17 mouse cellular contexts compared by ENCODE assay signal in the genomic region with DNA sequence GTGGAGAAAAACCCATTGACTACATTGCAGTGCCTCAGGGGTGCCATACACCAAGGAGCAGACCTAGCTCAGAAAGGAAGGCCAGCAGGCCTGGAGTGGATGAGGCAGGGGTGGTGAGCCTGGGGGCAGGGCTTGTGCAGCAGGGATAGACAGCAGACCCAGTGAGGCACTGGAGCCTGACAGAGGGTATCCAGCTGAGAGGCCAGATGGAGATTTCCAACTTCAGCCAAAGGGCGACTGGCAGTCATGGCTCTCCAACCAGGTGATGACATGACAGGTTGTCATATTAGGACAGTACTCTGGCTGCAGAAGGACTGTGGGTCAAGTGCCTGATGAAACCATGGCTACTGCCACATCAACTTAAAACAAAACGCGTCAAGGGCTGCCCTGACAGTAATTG.
DNase-seq lines count a peak whose midpoint lies in the region; ATAC-seq and TF ChIP-seq lines count a peak whose summit lies in the region.
"Had no signal": no experiment of that assay in that cellular context is flagged by ENCODE, and none has a peak within 500 bp of the region (broad histone marks: within the 10 kb centered on the region; RNA-seq: fewer than 3 reads in every experiment).

No protein-coding gene starts in this region.

- 30% methylated on average over 3 of the region's 3 CpGs for WGBS in cerebellum, adult 2 months
- 82% methylated on average over 3 of the region's 3 CpGs for WGBS in midbrain, postnatal 0 days
- 70% methylated on average over 3 of the region's 3 CpGs for WGBS in midbrain, embryonic 10.5 days

- peak; percentile 30 to 52 for DNase-seq in cerebellum, adult 2 months
- DNase-seq in midbrain, postnatal 0 days (ENCODE audit: low spot score) = peak; percentile 30
- DNase-seq in midbrain, embryonic 10.5 days (ENCODE audit: low spot score) = no peak
- peak; percentile 52 to 60 for DNase-seq in cerebellum, postnatal 25 days
- DNase-seq in layer of hippocampus, postnatal 36 days = no peak
- DNase-seq in thymus, postnatal 0 days (ENCODE audit: low spot score) = no peak
- DNase-seq: adrenal gland, postnatal 10 days; gastrocnemius, adult 2 months; gastrocnemius, postnatal 36 days; heart, adult 18-20 months; heart, postnatal 10 days had no signal

- no peak overlapping the region for H3K4me3 ChIP-seq in cerebellum, adult 2 months (replicated peaks; ENCODE audit: insufficient read depth, low read depth, low read length)
- H3K4me3 ChIP-seq in midbrain, postnatal 0 days (ENCODE audit: low read depth, low read length) = no peak overlapping the region
- H3K4me3 ChIP-seq in midbrain, embryonic 10.5 days = no peak overlapping the region
- H3K4me3 ChIP-seq: embryonic facial prominence, embryonic 10.5 days; forebrain, embryonic 13.5 days; gastrocnemius, adult 2 months; heart, embryonic 10.5 days had no signal

- no peak overlapping the region for H3K9ac ChIP-seq in midbrain, postnatal 0 days (replicated peaks; ENCODE audit: low read length, poor library complexity, severe bottlenecking)
- H3K9ac ChIP-seq: forebrain, embryonic 13.5 days; hindbrain, embryonic 14.5 days had no signal

- no peaks in the 10 kb centered on the region for H3K36me3 ChIP-seq in midbrain, postnatal 0 days (ENCODE audit: insufficient read depth, low read length)
- H3K36me3 ChIP-seq in midbrain, embryonic 10.5 days = no peaks in the 10 kb centered on the region
- H3K36me3 ChIP-seq: embryonic facial prominence, embryonic 10.5 days; heart, embryonic 10.5 days had no signal

- TF ChIP-seq CTCF in cerebellum, adult 2 months (IDR thresholded peaks at IDR 0.05; ENCODE audit: borderline replicate concordance, insufficient read depth, low read depth, low read length) = no peak
- no peak for TF ChIP-seq CTCF in midbrain, postnatal 0 days (IDR thresholded peaks at IDR 0.05)

- TF ChIP-seq POLR2A in cerebellum, adult 2 months (IDR thresholded peaks at IDR 0.05; ENCODE audit: borderline replicate concordance, insufficient read depth, low read length) = no peak

- peaks cover 3% of the 10 kb centered on the region; the same call in 1 of the 2 replicates for H3K4me1 ChIP-seq in cerebellum, adult 2 months (ENCODE audit: control insufficient read depth, insufficient read depth, low read length)
- no peaks in the 10 kb centered on the region for H3K4me1 ChIP-seq in midbrain, postnatal 0 days (ENCODE audit: insufficient read depth, low read length)
- H3K4me1 ChIP-seq in midbrain, embryonic 10.5 days = peaks cover 31% of the 10 kb centered on the region
- H3K4me1 ChIP-seq: heart, embryonic 10.5 days had no signal

- no peaks in the 10 kb centered on the region for H3K9me3 ChIP-seq in midbrain, postnatal 0 days (ENCODE audit: low read length)
- no peaks in the 10 kb centered on the region for H3K9me3 ChIP-seq in midbrain, embryonic 10.5 days (replicated peaks)
- H3K9me3 ChIP-seq: embryonic facial prominence, embryonic 10.5 days; forebrain, embryonic 13.5 days; heart, embryonic 10.5 days had no signal

- no peaks in the 10 kb centered on the region for H3K27me3 ChIP-seq in cerebellum, adult 2 months (ENCODE audit: control insufficient read depth, insufficient read depth, low read length)
- no peaks in the 10 kb centered on the region for H3K27me3 ChIP-seq in midbrain, postnatal 0 days (ENCODE audit: insufficient read depth, low read length)
- no peaks in the 10 kb centered on the region for H3K27me3 ChIP-seq in midbrain, embryonic 10.5 days (ENCODE audit: low read depth, poor library complexity, severe bottlenecking)
- H3K27me3 ChIP-seq: forebrain, embryonic 13.5 days had no signal

- no peak for ATAC-seq in cerebellum, adult (ENCODE audit: insufficient number of reproducible peaks, low FRiP score, low TSS enrichment)
- no peak for ATAC-seq in midbrain, postnatal 0 days (ENCODE audit: low FRiP score)
- ATAC-seq: forebrain, embryonic 13.5 days; intestine, embryonic 16.5 days had no signal

- H3K27ac ChIP-seq in cerebellum, adult 2 months (ENCODE audit: insufficient read depth, low read length) = no peak overlapping the region
- H3K27ac ChIP-seq in midbrain, postnatal 0 days (ENCODE audit: low read depth, low read length) = no peak overlapping the region
- H3K27ac ChIP-seq in midbrain, embryonic 10.5 days (replicated peaks) = no peak overlapping the region; the same call in 1 of the 2 replicates
- H3K27ac ChIP-seq: embryonic facial prominence, embryonic 10.5 days; forebrain, embryonic 13.5 days; gastrocnemius, adult 2 months; heart, embryonic 10.5 days; hindbrain, embryonic 14.5 days had no signal

- H3K4me2 ChIP-seq in midbrain, postnatal 0 days (ENCODE audit: low read depth, low read length, poor library complexity, severe bottlenecking) = no peak overlapping the region
- H3K4me2 ChIP-seq: forebrain, embryonic 13.5 days; hindbrain, embryonic 14.5 days had no signal

Comparison
In these comparisons a context has a peak if more than half of its experiments do, and no peak if none do; other contexts are left out.
1. DNase-seq: peak in cerebellum, adult 2 months (2 of 2), midbrain, postnatal 0 days (single experiment) and cerebellum, postnatal 25 days (2 of 2); none in midbrain, embryonic 10.5 days (single experiment), layer of hippocampus, postnatal 36 days (0 of 2) and thymus, postnatal 0 days (single experiment).